Mouse (Mus musculus) heart, embryonic 12.5 days (tissue): ENCODE data around the gene Gm43191. TPM values are rescaled to one million over a fixed set of nuclear protein-coding genes. Genes with fewer than 3 reads are reported as not detected.
"Not testable (repeated sequence)": the region's sequence is repeated elsewhere in the genome, so short reads cannot be mapped to it uniquely, and the experiment has no call there.

Experiments used
- ATAC-seq: fragments of 200-750 bp; cut with Nextera tagmentation; 2 replicates; pipeline ENCODE4 v1.8.0; 2017; ENCODE audit warnings: moderate TSS enrichment, moderate library complexity; ENCODE audit not compliant: insufficient number of reproducible peaks, low FRiP score
- H3K27ac ChIP-seq: fragments of 300-500 bp; sonication (generic); 2 replicates; pipeline ENCODE4 v1.5.1; 2016; ENCODE audit warnings: mild to moderate bottlenecking, moderate library complexity; ENCODE audit not compliant: poor library complexity, severe bottlenecking
- H3K27me3 ChIP-seq: fragments of 300-500 bp; sonication (generic); replicated peaks from 2 replicates; pipeline ENCODE4 v1.6.1; 2016; ENCODE audit warnings: mild to moderate bottlenecking, moderate library complexity
- H3K36me3 ChIP-seq: fragments of 300-500 bp; sonication (generic); 2 replicates; pipeline ENCODE4 v1.6.1; 2016; ENCODE audit warnings: mild to moderate bottlenecking, moderate library complexity
- H3K4me1 ChIP-seq: fragments of 300-500 bp; sonication (generic); replicated peaks from 2 replicates; pipeline ENCODE4 v1.6.1; 2016; ENCODE audit warnings: mild to moderate bottlenecking
- H3K4me2 ChIP-seq: fragments of 300-500 bp; sonication (generic); 2 replicates; pipeline ENCODE4 v1.6.1; 2016; ENCODE audit warnings: mild to moderate bottlenecking, moderate library complexity
- H3K4me3 ChIP-seq: fragments of 300-500 bp; sonication (generic); 2 replicates; pipeline ENCODE4 v1.5.1; 2016; ENCODE audit warnings: mild to moderate bottlenecking
- H3K9ac ChIP-seq: fragments of 300-500 bp; sonication (generic); 2 replicates; pipeline ENCODE4 v1.6.1; 2016; ENCODE audit warnings: mild to moderate bottlenecking, moderate library complexity
- H3K9me3 ChIP-seq: fragments of 300-500 bp; sonication (generic); replicated peaks from 2 replicates; pipeline ENCODE4 v1.6.1; 2016; ENCODE audit warnings: mild to moderate bottlenecking, moderate library complexity
- WGBS: fragments of 180-500 bp; shearing (Covaris S2); methylation state at CpG from one replicate; pipeline ENCODE4 v1.1.7; 2016; 5-methylcytosine and 5-hydroxymethylcytosine counted together
- polyA plus RNA-seq: library from polyadenylated mRNA; unstranded; fragments of >200 nt; fragmentation: Nextera tagmentation; extraction: Ambion mirVana; gene quantifications from 2 replicates; pipeline ENCODE4 v1.2.1, GENCODE M21; 2016

Gene Gm43191
- polyA plus RNA-seq, 1 experiment from 2014 or later: not detected

- WGBS: 6% methylated on average over 16 of the region's 16 CpGs
These were observed 19.7 kb downstream of the Gm43191 start for GRCm38 (mm10) chr3:116661288-116661869.

GRCm38 (mm10) chr3:116659856-116660430, 21.1 kb downstream of the Gm43191 start:
- Histone ChIP-seq H3K9ac (no peak overlapping the region), H3K27me3 (no peaks in the 10 kb centered on the region), H3K36me3 (no peaks in the 10 kb centered on the region), H3K4me2 (peak overlapping the region; percentile 28), H3K4me3 (no peak overlapping the region), H3K27ac (no peak overlapping the region; the same call in 1 of the 2 replicates), H3K9me3 (no peaks in the 10 kb centered on the region), H3K4me1 (peaks cover 49% of the 10 kb centered on the region)
- no peak for ATAC-seq
- 69% methylated on average over 13 of the region's 13 CpGs for WGBS

More at GRCm38 (mm10) chr3:116661288-116661869, 19.7 kb downstream of the Gm43191 start:
- H3K4me3 ChIP-seq: peak overlapping the region; percentile 91
- H3K9ac ChIP-seq: peak overlapping the region; percentile 96
- H3K4me2 ChIP-seq: peak overlapping the region; percentile 75
- H3K27me3 ChIP-seq: no peaks in the 10 kb centered on the region
- no peak for ATAC-seq
- peak overlapping the region; percentile 93 for H3K27ac ChIP-seq
- H3K36me3 ChIP-seq: no peaks in the 10 kb centered on the region
- H3K4me1 ChIP-seq: peaks cover 45% of the 10 kb centered on the region
- no peaks in the 10 kb centered on the region for H3K9me3 ChIP-seq

- H3K9me3 ChIP-seq: no peaks in the 10 kb centered on the region
- H3K9ac ChIP-seq: no peak overlapping the region
- ATAC-seq: no peak
- no peak overlapping the region for H3K4me3 ChIP-seq
- no peak overlapping the region for H3K27ac ChIP-seq
- no peak overlapping the region for H3K4me2 ChIP-seq
- H3K36me3 ChIP-seq: no peaks in the 10 kb centered on the region
- peaks cover 49% of the 10 kb centered on the region for H3K4me1 ChIP-seq
- H3K27me3 ChIP-seq: no peaks in the 10 kb centered on the region
- WGBS: 83% methylated on average over 15 of the region's 15 CpGs
These were observed 22.0 kb downstream of the Gm43191 start for GRCm38 (mm10) chr3:116658928-116659565.

GRCm38 (mm10) chr3:116656184-116656965, 24.7 kb downstream of the Gm43191 start:
- H3K27me3 ChIP-seq: no peaks in the 10 kb centered on the region
- H3K4me1 ChIP-seq: peaks cover 61% of the 10 kb centered on the region
- no peak overlapping the region for H3K27ac ChIP-seq
- no peaks in the 10 kb centered on the region for H3K9me3 ChIP-seq
- no peak overlapping the region for H3K4me2 ChIP-seq
- 71% methylated on average over 7 of the region's 7 CpGs for WGBS
- no peak for ATAC-seq
- H3K9ac ChIP-seq: no peak overlapping the region
- H3K4me3 ChIP-seq: no peak overlapping the region
- no peaks in the 10 kb centered on the region for H3K36me3 ChIP-seq

GRCm38 (mm10) chr3:116654051-116654450, 27.0 kb downstream of the Gm43191 start:
- not testable (repeated sequence) for ATAC-seq, H3K4me3 ChIP-seq, H3K27ac ChIP-seq, H3K27me3 ChIP-seq, H3K9me3 ChIP-seq, H3K4me2 ChIP-seq, H3K9ac ChIP-seq
- H3K4me1 ChIP-seq: peaks cover 45% of the 10 kb centered on the region
- 93% methylated on average over 11 of the region's 11 CpGs for WGBS
- H3K36me3 ChIP-seq: peaks cover 13% of the 10 kb centered on the region

- peaks cover 20% of the 10 kb centered on the region for H3K36me3 ChIP-seq
- H3K9ac ChIP-seq: no peak overlapping the region
- H3K9me3 ChIP-seq: no peaks in the 10 kb centered on the region
- no peak overlapping the region for H3K4me3 ChIP-seq
- 47% methylated on average over 5 of the region's 5 CpGs for WGBS
- ATAC-seq: no peak
- H3K27me3 ChIP-seq: no peaks in the 10 kb centered on the region
- H3K27ac ChIP-seq: no peak overlapping the region; the same call in 1 of the 2 replicates
- no peak overlapping the region for H3K4me2 ChIP-seq
- H3K4me1 ChIP-seq: peaks cover 41% of the 10 kb centered on the region
These were observed 27.6 kb downstream of the Gm43191 start for GRCm38 (mm10) chr3:116653278-116653945.

- 55% methylated on average over 3 of the region's 3 CpGs for WGBS
- no peak overlapping the region for H3K4me2 ChIP-seq
- H3K36me3 ChIP-seq: peaks cover 24% of the 10 kb centered on the region
- H3K4me1 ChIP-seq: peaks cover 29% of the 10 kb centered on the region
- H3K27me3 ChIP-seq: no peaks in the 10 kb centered on the region
- no peak overlapping the region for H3K9ac ChIP-seq
- H3K9me3 ChIP-seq: no peaks in the 10 kb centered on the region
- no peak overlapping the region for H3K4me3 ChIP-seq
- no peak for ATAC-seq
- no peak overlapping the region for H3K27ac ChIP-seq
These were observed 29.0 kb downstream of the Gm43191 start for GRCm38 (mm10) chr3:116652033-116652446.

- Histone ChIP-seq H3K9me3 (no peaks in the 10 kb centered on the region), H3K27me3 (no peaks in the 10 kb centered on the region), H3K4me2 (no peak overlapping the region), H3K4me3 (no peak overlapping the region), H3K36me3 (peaks cover 35% of the 10 kb centered on the region), H3K27ac (no peak overlapping the region), H3K4me1 (peaks cover 19% of the 10 kb centered on the region), H3K9ac (no peak overlapping the region)
- WGBS: 95% methylated on average over 9 of the region's 9 CpGs
- ATAC-seq: no peak
These were observed 30.4 kb downstream of the Gm43191 start for GRCm38 (mm10) chr3:116650698-116651097.

GRCm38 (mm10) chr3:116648805-116649204, 32.3 kb downstream of the Gm43191 start:
- Histone ChIP-seq H3K4me1 (peaks cover 16% of the 10 kb centered on the region), H3K9ac (no peak overlapping the region), H3K9me3 (no peaks in the 10 kb centered on the region), H3K27ac (no peak overlapping the region), H3K4me3 (no peak overlapping the region), H3K27me3 (no peaks in the 10 kb centered on the region), H3K4me2 (no peak overlapping the region), H3K36me3 (peaks cover 51% of the 10 kb centered on the region)
- WGBS: 94% methylated on average over 7 of the region's 7 CpGs
- no peak for ATAC-seq

GRCm38 (mm10) chr3:116646387-116646786, 34.7 kb downstream of the Gm43191 start:
- ATAC-seq: no peak
- Histone ChIP-seq H3K4me2 (no peak overlapping the region), H3K27me3 (no peaks in the 10 kb centered on the region), H3K27ac (no peak overlapping the region), H3K36me3 (peaks cover 67% of the 10 kb centered on the region), H3K9ac (no peak overlapping the region), H3K4me1 (no peaks in the 10 kb centered on the region; the same call in 1 of the 2 replicates), H3K9me3 (no peaks in the 10 kb centered on the region), H3K4me3 (no peak overlapping the region)
- whole genome bisulfite sequencing: 93% methylated on average over 1 of the region's 1 CpGs
